Mouse (Mus musculus) midbrain, embryonic 15.5 days (tissue): ENCODE measurements around the gene Acoxl. TPM values are rescaled to one million over a fixed set of nuclear protein-coding genes. Genes with fewer than 3 reads are reported as not detected.

ENCODE experiments used
- ATAC-seq: fragments of 200-750 bp; cut with Nextera tagmentation; replicated peaks from 2 replicates; pipeline ENCODE4 v1.8.0; 2017; ENCODE audit warnings: moderate TSS enrichment
- H3K27ac ChIP-seq: fragments of 300-500 bp; sonication (generic); 2 replicates; pipeline ENCODE4 v1.5.1; 2015; ENCODE audit warnings: mild to moderate bottlenecking, inconsistent platforms
- H3K27me3 ChIP-seq: fragments of 300-500 bp; sonication (generic); replicated peaks from 2 replicates; pipeline ENCODE4 v1.6.1; 2015; ENCODE audit warnings: inconsistent platforms
- H3K36me3 ChIP-seq: fragments of 300-500 bp; sonication (generic); replicated peaks from 2 replicates; pipeline ENCODE4 v1.6.1; 2015; ENCODE audit warnings: inconsistent platforms
- H3K4me1 ChIP-seq: fragments of 300-500 bp; sonication (generic); 2 replicates; pipeline ENCODE4 v1.6.1; 2015; ENCODE audit warnings: inconsistent platforms
- H3K4me2 ChIP-seq: fragments of 300-500 bp; sonication (generic); 2 replicates; pipeline ENCODE4 v1.6.1; 2015; ENCODE audit warnings: inconsistent platforms, mild to moderate bottlenecking, moderate library complexity
- H3K4me3 ChIP-seq: fragments of 300-500 bp; sonication (generic); 2 replicates; pipeline ENCODE4 v1.5.1; 2015; ENCODE audit warnings: mild to moderate bottlenecking, inconsistent platforms
- H3K9ac ChIP-seq: fragments of 300-500 bp; sonication (generic); 2 replicates; pipeline ENCODE4 v1.6.1; 2015; ENCODE audit warnings: mild to moderate bottlenecking, inconsistent platforms
- H3K9me3 ChIP-seq: fragments of 300-500 bp; sonication (generic); 2 replicates; pipeline ENCODE4 v1.6.1; 2016; ENCODE audit warnings: inconsistent platforms
- WGBS: fragments of 180-500 bp; shearing (Covaris S2); methylation state at CpG from one replicate; pipeline ENCODE4 v1.1.7; 2015; ENCODE audit warnings: mixed read lengths; 5-methylcytosine and 5-hydroxymethylcytosine counted together
- polyA plus RNA-seq: library from polyadenylated mRNA; unstranded; fragments of >200 nt; fragmentation: Nextera tagmentation; extraction: Ambion mirVana; gene quantifications from 2 replicates; pipeline ENCODE4 v1.2.1, GENCODE M21; 2015

The Acoxl gene
- polyA plus RNA-seq, 1 experiment from 2014 or later = 0.13 TPM

DNA sequence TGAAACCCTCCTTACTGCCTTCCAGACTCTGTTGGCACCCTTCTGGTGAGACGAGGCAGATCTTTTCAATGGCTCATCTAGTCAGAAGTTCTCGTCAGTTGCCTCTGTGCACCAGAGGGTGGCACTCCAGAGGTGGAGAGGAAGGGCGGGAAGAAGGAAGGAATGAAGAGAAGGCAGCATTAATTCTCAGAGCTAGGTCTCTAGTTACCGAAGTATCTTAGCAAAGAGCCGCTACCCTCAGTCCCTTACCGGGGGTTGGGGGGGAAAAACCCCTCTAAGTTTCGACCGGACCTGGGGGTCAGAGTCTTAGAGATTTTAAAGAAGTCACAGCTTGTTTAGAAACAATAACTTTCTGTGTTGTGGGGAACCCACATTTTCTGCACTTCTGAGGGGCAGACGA is 283.8 kb downstream of the Acoxl start:
- no peak overlapping the region for H3K9ac ChIP-seq
- H3K27ac ChIP-seq = no peak overlapping the region
- H3K27me3 ChIP-seq = peaks cover 29% of the 10 kb centered on the region
- peaks cover 46% of the 10 kb centered on the region for H3K4me1 ChIP-seq
- no peaks in the 10 kb centered on the region for H3K36me3 ChIP-seq
- peak overlapping the region; percentile 99 for H3K4me2 ChIP-seq
- no peaks in the 10 kb centered on the region for H3K9me3 ChIP-seq
- ATAC-seq = no peak
- 1% methylated on average over 9 of the region's 9 CpGs for WGBS
- H3K4me3 ChIP-seq = peak overlapping the region; percentile 84; the same call in 1 of the 2 replicates

- Histone ChIP-seq H3K27ac (no peak overlapping the region), H3K9me3 (no peaks in the 10 kb centered on the region), H3K27me3 (peaks cover 29% of the 10 kb centered on the region), H3K4me2 (peak overlapping the region; percentile 99), H3K4me3 (peak overlapping the region; percentile 84), H3K9ac (no peak overlapping the region), H3K36me3 (no peaks in the 10 kb centered on the region), H3K4me1 (peaks cover 50% of the 10 kb centered on the region)
- WGBS = 3% methylated on average over 40 of the region's 40 CpGs
- ATAC-seq = no peak
These were observed 284.5 kb downstream of the Acoxl start for GRCm38 (mm10) chr2:128122891-128123771.

DNA sequence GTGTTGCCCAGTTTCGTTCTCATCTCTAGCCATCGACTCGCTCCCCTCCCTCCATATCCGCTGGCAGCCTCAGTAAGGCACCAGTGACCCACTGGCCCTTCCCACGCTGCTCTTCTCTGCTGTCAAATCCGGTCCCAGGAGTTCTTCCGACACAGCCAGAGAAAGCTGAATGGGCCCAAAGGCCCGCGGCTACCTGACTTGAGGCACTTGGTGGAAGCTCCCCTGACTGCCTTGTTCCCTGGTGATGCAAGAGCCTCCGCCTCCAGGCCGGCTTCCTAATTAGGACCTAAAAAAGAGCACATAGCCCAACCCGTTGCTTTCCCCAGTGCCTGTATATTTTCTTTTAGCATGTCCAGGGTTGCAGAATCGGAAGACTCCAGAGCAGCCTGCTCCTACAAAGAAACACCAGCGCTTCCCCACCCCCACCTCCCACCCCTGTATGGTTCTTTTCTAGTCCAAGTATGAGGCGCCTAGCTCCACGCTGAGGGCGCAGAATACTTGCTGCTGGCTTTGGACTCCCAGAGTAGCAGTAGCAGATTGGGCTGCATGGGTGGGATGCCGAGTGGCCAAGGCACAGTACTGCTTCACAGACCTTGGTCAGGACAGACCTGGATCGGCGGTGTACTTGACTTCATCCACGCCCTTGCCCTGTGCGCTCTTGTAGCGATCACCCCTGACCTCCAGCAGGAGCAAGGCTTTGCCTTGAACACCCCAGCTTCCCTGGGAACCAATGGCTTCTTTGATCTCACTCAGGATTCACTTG is 285.4 kb downstream of the Acoxl start:
- Histone ChIP-seq H3K4me1 (peaks cover 57% of the 10 kb centered on the region), H3K4me3 (peak overlapping the region; percentile 84), H3K4me2 (peak overlapping the region; percentile 99), H3K9me3 (no peaks in the 10 kb centered on the region), H3K9ac (0 out of 2 replicates have a peak overlapping the region, but pooled peaks have one; percentile 15), H3K27ac (no peak overlapping the region), H3K36me3 (no peaks in the 10 kb centered on the region), H3K27me3 (peaks cover 29% of the 10 kb centered on the region)
- 4% methylated on average over 23 of the region's 23 CpGs for WGBS
- no peak for ATAC-seq

GRCm38 (mm10) chr2:128124693-128125092 is 286.0 kb downstream of the Acoxl start:
- Histone ChIP-seq H3K36me3 (no peaks in the 10 kb centered on the region), H3K9me3 (no peaks in the 10 kb centered on the region), H3K4me1 (peaks cover 57% of the 10 kb centered on the region), H3K9ac (peak overlapping the region; percentile 52; the same call in 1 of the 2 replicates), H3K4me2 (peak overlapping the region; percentile 99), H3K27me3 (peaks cover 29% of the 10 kb centered on the region), H3K27ac (no peak overlapping the region), H3K4me3 (peak overlapping the region; percentile 84)
- 3% methylated on average over 15 of the region's 15 CpGs for WGBS
- no peak for ATAC-seq

DNA sequence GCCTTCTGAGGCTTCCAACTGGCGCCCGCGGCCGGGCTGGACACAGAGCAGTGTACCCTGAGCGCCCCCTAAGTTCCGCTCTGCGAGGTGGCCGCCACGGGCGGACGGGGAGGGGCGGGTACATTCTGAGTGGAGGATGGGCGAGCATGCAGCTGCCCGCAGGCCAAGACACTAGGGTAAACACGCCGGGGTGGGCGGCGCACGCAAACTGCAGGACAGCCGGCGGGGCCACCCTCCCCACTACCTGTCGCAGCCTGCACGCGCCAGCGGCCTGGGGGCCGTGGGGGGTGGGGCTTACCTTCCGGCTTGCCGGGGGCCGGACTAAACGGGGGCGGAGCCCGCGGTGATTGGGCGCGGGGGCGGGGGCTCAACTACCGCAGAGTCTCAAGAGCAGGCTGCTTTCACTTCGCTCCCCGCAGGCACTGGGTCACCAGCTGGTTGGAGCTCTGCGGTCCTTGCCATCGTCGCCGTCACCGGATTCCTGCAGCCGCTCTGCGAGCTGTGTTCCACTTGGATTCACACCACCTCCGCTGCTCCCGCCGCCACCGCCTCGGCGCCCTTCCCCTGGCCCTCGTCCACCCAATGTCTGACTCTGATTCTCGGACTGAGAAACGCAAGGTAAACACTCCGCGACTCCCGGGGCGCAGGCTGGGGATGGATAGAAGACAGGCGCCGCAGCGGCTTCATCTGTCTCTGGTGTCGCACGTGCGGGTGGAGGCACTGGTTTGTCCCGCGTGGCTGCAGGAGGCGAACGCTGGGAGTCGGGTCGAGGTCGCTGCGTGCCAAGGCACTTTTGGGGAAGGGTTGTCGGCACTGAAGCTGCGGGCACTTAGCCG is 287.2 kb downstream of the Acoxl start, which contains the start of gene Bcl2l11:
Gene Bcl2l11 (plus strand): TSS at position 404 of the 836 bp plus-strand sequence.
- ATAC-seq = peak; percentile 83
- Histone ChIP-seq H3K4me1 (peaks cover 57% of the 10 kb centered on the region), H3K27me3 (peaks cover 29% of the 10 kb centered on the region), H3K4me3 (peak within 1 kb of the TSS; percentile 84), H3K27ac (peak within 1 kb of the TSS; percentile 69), H3K4me2 (peak within 1 kb of the TSS; percentile 99), H3K9ac (peak within 1 kb of the TSS; percentile 52), H3K9me3 (no peaks in the 10 kb centered on the region), H3K36me3 (no peaks in the 10 kb centered on the region)
- WGBS = under 1% methylated on average over 68 of the region's 76 CpGs

DNA sequence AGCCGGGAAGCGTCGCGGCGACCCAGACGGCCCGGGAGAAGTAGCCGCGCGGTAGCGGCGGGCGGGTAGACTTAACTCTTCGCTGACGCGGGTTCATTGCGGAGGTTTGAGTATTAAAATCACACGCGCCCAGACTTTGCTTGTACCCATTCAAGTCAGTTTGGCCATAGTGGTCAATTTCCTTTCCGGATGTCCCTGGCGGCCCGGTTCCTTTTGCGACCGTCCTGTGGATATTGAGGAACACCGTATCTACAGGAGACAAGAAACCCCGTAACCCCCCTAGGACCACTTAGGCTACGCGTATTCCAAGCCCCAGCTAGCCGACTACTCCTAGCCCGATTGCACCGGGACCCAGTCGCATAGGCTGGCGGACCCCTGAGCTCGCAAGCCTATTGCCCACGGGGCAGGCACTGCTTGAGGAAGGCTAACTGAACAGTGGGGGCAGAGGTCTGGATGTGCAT is 287.9 kb downstream of the Acoxl start:
- Histone ChIP-seq H3K27ac (peak overlapping the region; percentile 69), H3K27me3 (peaks cover 29% of the 10 kb centered on the region), H3K4me1 (peaks cover 57% of the 10 kb centered on the region), H3K4me2 (peak overlapping the region; percentile 99), H3K4me3 (peak overlapping the region; percentile 84), H3K36me3 (no peaks in the 10 kb centered on the region), H3K9me3 (no peaks in the 10 kb centered on the region), H3K9ac (peak overlapping the region; percentile 52)
- no peak; the same call in 1 of the 2 replicates for ATAC-seq
- WGBS = 0% methylated on average over 35 of the region's 35 CpGs

- whole genome bisulfite sequencing = 0% methylated on average over 67 of the region's 67 CpGs
These were observed 288.5 kb downstream of the Acoxl start for GRCm38 (mm10) chr2:128127121-128127671.

DNA sequence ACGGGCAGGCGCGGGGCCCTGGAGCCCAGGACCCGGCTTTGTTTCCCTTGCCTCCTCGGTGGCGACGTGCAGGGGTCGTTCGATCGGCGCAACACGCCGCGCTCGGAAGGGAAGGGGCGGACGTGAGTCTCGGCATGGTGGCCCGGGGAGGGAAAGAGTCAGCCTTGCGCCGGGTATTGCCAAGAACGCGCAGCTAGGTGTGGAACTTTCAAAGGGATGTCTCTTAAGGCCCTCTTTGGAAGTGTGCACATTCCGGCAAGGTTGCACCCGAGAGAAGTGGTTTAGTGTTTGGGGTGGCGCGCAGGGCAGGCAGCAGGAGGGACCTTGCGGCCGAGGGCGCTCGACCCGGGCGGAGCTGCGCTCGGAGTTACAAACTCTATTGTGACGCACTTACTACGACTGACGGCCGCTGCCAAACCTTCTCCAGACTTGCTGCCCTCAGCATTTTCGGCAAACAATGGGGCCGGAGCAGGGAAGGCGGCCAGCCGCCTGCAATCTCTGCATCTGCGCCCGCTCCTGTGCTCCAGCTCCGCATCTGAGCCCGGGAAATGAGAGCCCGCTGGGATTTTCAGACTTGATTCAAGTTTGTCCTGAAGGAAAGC is 289.1 kb downstream of the Acoxl start:
- H3K9me3 ChIP-seq = no peaks in the 10 kb centered on the region
- H3K4me3 ChIP-seq = peak overlapping the region; percentile 84
- H3K4me2 ChIP-seq = peak overlapping the region; percentile 99
- H3K36me3 ChIP-seq = no peaks in the 10 kb centered on the region
- peaks cover 52% of the 10 kb centered on the region for H3K4me1 ChIP-seq
- ATAC-seq = peak; percentile 18
- H3K9ac ChIP-seq = peak overlapping the region; percentile 52
- H3K27me3 ChIP-seq = peaks cover 17% of the 10 kb centered on the region
- peak overlapping the region; percentile 69 for H3K27ac ChIP-seq
- WGBS = under 1% methylated on average over 48 of the region's 48 CpGs

More at GRCm38 (mm10) chr2:128127121-128127671, 288.5 kb downstream of the Acoxl start:
- peak overlapping the region; percentile 69 for H3K27ac ChIP-seq
- H3K4me3 ChIP-seq = peak overlapping the region; percentile 84
- peak overlapping the region; percentile 52 for H3K9ac ChIP-seq
- H3K9me3 ChIP-seq = no peaks in the 10 kb centered on the region
- no peaks in the 10 kb centered on the region for H3K36me3 ChIP-seq
- peaks cover 57% of the 10 kb centered on the region for H3K4me1 ChIP-seq
- H3K4me2 ChIP-seq = peak overlapping the region; percentile 99
- H3K27me3 ChIP-seq = peaks cover 23% of the 10 kb centered on the region
- peak; percentile 91 for ATAC-seq

- H3K4me1 ChIP-seq = peaks cover 45% of the 10 kb centered on the region
- no peak overlapping the region for H3K27ac ChIP-seq
- no peaks in the 10 kb centered on the region for H3K36me3 ChIP-seq
- ATAC-seq = no peak
- H3K4me3 ChIP-seq = peak overlapping the region; percentile 84
- H3K9ac ChIP-seq = 0 out of 2 replicates have a peak overlapping the region, but pooled peaks have one; percentile 52
- H3K27me3 ChIP-seq = peaks cover 10% of the 10 kb centered on the region
- H3K4me2 ChIP-seq = peak overlapping the region; percentile 99
- no peaks in the 10 kb centered on the region for H3K9me3 ChIP-seq
- WGBS = 12% methylated on average over 10 of the region's 10 CpGs
These were observed 289.9 kb downstream of the Acoxl start for GRCm38 (mm10) chr2:128128532-128128931.

DNA sequence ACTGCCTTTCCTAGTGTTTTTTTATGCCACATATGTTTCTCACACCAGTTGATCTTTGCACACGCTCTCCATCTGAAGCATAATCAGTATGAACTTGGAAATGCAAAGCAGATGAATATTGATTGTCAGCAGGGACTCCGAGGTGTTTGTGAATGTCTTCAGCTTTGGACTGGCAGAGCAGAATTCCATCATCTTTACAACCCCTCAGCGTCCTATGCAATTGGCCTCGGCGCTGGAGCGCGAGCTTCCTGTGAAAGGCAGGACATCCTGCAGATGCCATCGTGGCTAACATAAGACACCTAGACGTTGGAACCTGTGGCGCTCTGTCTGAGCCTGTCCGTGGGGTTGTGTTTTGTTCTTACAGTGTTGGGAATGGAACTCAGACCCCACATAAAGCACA is 292.8 kb downstream of the Acoxl start:
- Histone ChIP-seq H3K27me3 (no peaks in the 10 kb centered on the region), H3K9me3 (no peaks in the 10 kb centered on the region), H3K27ac (no peak overlapping the region), H3K4me2 (no peak overlapping the region), H3K36me3 (no peaks in the 10 kb centered on the region), H3K9ac (no peak overlapping the region), H3K4me3 (no peak overlapping the region), H3K4me1 (peaks cover 18% of the 10 kb centered on the region)
- WGBS = 91% methylated on average over 11 of the region's 11 CpGs
- no peak for ATAC-seq

- no peaks in the 10 kb centered on the region for H3K9me3 ChIP-seq
- WGBS = 90% methylated on average over 5 of the region's 5 CpGs
- H3K9ac ChIP-seq = no peak overlapping the region
- H3K36me3 ChIP-seq = no peaks in the 10 kb centered on the region
- no peak for ATAC-seq
- no peak overlapping the region for H3K4me2 ChIP-seq
- no peak overlapping the region for H3K27ac ChIP-seq
- peaks cover 11% of the 10 kb centered on the region for H3K4me1 ChIP-seq
- H3K4me3 ChIP-seq = no peak overlapping the region
- no peaks in the 10 kb centered on the region for H3K27me3 ChIP-seq
These were observed 294.0 kb downstream of the Acoxl start for GRCm38 (mm10) chr2:128132635-128133034.
